Mouse (Mus musculus) liver, embryonic 13.5 days (tissue): Measurements from ENCODE around the gene Siae. TPM values are rescaled to one million over a fixed set of nuclear protein-coding genes. Genes with fewer than 3 reads are reported as not detected.

Experiments used
- ATAC-seq: fragments of 200-750 bp; cut with Nextera tagmentation; 2 replicates; pipeline ENCODE4 v1.8.0; 2017; ENCODE audit warnings: low read depth, mild to moderate bottlenecking, moderate number of reproducible peaks, moderate library complexity
- DNase-seq: peaks from one replicate; pipeline ENCODE4 v3.0.0; 2022
- H3K27ac ChIP-seq: fragments of 300-500 bp; sonication (generic); 2 replicates; pipeline ENCODE4 v1.5.1; 2015; ENCODE audit warnings: moderate library complexity, mild to moderate bottlenecking, inconsistent platforms
- H3K27me3 ChIP-seq: fragments of 300-500 bp; sonication (generic); 2 replicates; pipeline ENCODE4 v1.6.1; 2015; ENCODE audit warnings: mild to moderate bottlenecking, inconsistent platforms
- H3K36me3 ChIP-seq: fragments of 300-500 bp; sonication (generic); 2 replicates; pipeline ENCODE4 v1.6.1; 2015; ENCODE audit warnings: mild to moderate bottlenecking, inconsistent platforms
- H3K4me1 ChIP-seq: fragments of 300-500 bp; sonication (generic); replicated peaks from 2 replicates; pipeline ENCODE4 v1.6.1; 2015; ENCODE audit warnings: inconsistent platforms
- H3K4me2 ChIP-seq: fragments of 300-500 bp; sonication (generic); 2 replicates; pipeline ENCODE4 v1.6.1; 2015; ENCODE audit warnings: inconsistent platforms, mild to moderate bottlenecking, moderate library complexity
- H3K4me3 ChIP-seq: fragments of 300-500 bp; sonication (generic); replicated peaks from 2 replicates; pipeline ENCODE4 v1.5.1; 2015; ENCODE audit warnings: mild to moderate bottlenecking, inconsistent platforms
- H3K9ac ChIP-seq: fragments of 300-500 bp; sonication (generic); 2 replicates; pipeline ENCODE4 v1.6.1; 2015; ENCODE audit warnings: mild to moderate bottlenecking, inconsistent platforms
- H3K9me3 ChIP-seq: fragments of 300-500 bp; sonication (generic); replicated peaks from 2 replicates; pipeline ENCODE4 v1.6.1; 2016; ENCODE audit warnings: inconsistent platforms
- WGBS: fragments of 180-500 bp; shearing (Covaris S2); methylation state at CpG from one replicate; pipeline ENCODE4 v1.1.7; 2015; ENCODE audit not compliant: insufficient replicate concordance; 5-methylcytosine and 5-hydroxymethylcytosine counted together
- polyA plus RNA-seq: library from polyadenylated mRNA; unstranded; fragments of >200 nt; fragmentation: Nextera tagmentation; extraction: Ambion mirVana; gene quantifications from 2 replicates; pipeline ENCODE4 v1.2.1, GENCODE M21; 2015

Gene Siae
- polyA plus RNA-seq, 1 experiment from 2014 or later: 4.3 TPM

DNA sequence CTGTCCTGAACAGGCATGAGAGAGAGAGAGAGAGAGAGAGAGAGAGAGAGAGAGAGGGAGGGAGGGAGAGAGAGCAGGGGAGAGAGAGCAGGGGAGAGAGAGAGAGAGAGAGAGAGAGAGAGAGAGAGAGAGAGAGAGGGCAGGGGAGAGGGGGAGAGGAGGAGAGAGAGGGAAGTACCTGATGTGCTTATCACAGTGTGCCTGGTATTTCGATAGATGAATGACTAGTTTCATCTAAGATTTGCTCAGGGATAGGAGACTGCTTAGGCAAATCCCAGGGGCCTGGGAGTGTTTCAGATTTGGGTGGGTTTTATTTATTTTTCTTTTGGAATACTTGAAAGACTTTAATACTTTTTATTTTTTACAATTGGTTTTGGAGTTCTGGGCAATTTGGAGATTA, 107.7 kb downstream of the Siae start:
- H3K27ac ChIP-seq: no peak overlapping the region
- no peaks in the 10 kb centered on the region for H3K36me3 ChIP-seq
- DNase-seq (no peak), ATAC-seq (no peak)
- no peaks in the 10 kb centered on the region for H3K27me3 ChIP-seq
- no peak overlapping the region for H3K4me2 ChIP-seq
- no peaks in the 10 kb centered on the region for H3K4me1 ChIP-seq
- H3K9ac ChIP-seq: no peak overlapping the region
- no peaks in the 10 kb centered on the region for H3K9me3 ChIP-seq
- H3K4me3 ChIP-seq: no peak overlapping the region
- 56% methylated on average over 1 of the region's 1 CpGs for WGBS

DNA sequence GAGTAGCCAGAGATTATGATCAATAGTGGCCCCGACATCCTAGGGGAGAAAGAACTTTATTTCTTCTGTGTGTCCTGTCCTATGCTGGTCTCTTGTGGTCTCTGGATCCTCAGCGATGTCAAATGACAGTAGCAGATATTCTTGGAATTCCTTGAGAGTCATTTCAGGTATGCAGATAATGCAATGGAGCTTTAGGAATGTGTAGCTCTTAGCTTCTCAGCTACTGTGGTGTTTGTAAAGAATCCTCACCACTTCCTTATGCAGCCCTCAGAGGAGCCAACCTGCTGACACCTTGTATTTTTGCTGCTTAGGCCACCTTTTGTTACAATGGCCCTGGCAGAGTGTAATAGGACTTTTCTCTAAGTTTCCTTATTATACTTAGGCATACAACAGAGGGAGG, 109.1 kb downstream of the Siae start:
- H3K9ac ChIP-seq: no peak overlapping the region
- no peak overlapping the region for H3K4me2 ChIP-seq
- H3K9me3 ChIP-seq: no peaks in the 10 kb centered on the region
- no peak for ATAC-seq
- DNase-seq: no peak
- H3K4me3 ChIP-seq: no peak overlapping the region
- no peaks in the 10 kb centered on the region for H3K4me1 ChIP-seq
- H3K27me3 ChIP-seq: no peaks in the 10 kb centered on the region
- WGBS: 44% methylated on average over 2 of the region's 2 CpGs
- no peak overlapping the region for H3K27ac ChIP-seq
- H3K36me3 ChIP-seq: no peaks in the 10 kb centered on the region

DNA sequence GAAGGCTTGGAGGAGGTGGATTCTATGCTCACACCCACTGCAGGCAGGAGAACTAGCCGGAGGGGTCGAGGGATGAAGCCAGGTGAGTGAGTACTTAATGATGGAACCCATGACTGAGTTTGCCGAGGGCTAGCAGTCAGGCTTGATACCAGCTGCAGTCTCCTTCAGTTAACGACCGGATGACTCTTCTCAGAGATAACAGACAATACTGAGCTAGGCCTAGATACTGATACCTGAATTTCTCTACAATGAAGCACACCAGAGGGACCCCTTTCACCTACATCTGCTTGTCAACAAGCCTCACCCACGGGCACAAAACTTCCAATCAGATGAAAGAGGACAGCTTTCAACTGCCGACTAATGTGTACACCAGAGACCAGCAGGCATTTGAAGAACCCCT, 110.5 kb downstream of the Siae start:
- no peaks in the 10 kb centered on the region for H3K27me3 ChIP-seq
- H3K4me1 ChIP-seq: no peaks in the 10 kb centered on the region
- no peaks in the 10 kb centered on the region for H3K36me3 ChIP-seq
- no peak overlapping the region for H3K9ac ChIP-seq
- H3K9me3 ChIP-seq: no peaks in the 10 kb centered on the region
- no peak overlapping the region for H3K4me3 ChIP-seq
- no peak for DNase-seq
- H3K27ac ChIP-seq: no peak overlapping the region
- no peak for ATAC-seq
- no peak overlapping the region for H3K4me2 ChIP-seq
- 39% methylated on average over 7 of the region's 7 CpGs for WGBS

DNA sequence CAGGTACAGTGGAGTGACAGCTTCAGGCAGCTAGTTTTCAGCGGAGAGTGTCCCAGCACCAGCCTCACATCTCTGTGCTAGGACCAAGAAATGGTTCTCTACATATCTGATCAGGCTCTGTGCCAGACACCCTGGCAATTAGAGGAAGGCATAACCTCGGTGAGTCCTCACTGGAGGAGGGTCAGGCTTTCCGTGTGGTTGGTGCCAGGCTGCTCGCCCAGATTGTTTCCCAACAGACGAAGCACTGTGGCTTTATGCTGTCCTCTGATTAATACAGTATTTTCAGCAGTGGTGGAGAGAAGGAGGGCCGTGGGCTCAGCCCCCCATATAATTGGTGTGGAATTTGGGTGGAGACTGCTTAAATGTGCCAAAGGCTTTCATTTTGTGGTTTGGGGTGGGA, 113.6 kb downstream of the Siae start, which contains the start of gene Panx3:
Panx3 (minus strand) TSS at position 121 of the 400 bp plus-strand sequence.
- Histone ChIP-seq H3K4me2 (no peak within 1 kb of the TSS), H3K4me1 (no peaks in the 10 kb centered on the region), H3K27me3 (no peaks in the 10 kb centered on the region), H3K9me3 (no peaks in the 10 kb centered on the region), H3K27ac (no peak within 1 kb of the TSS), H3K4me3 (no peak within 1 kb of the TSS), H3K36me3 (no peaks in the 10 kb centered on the region), H3K9ac (no peak within 1 kb of the TSS)
- ATAC-seq (no peak), DNase-seq (no peak)
- 60% methylated on average over 6 of the region's 6 CpGs for WGBS

DNA sequence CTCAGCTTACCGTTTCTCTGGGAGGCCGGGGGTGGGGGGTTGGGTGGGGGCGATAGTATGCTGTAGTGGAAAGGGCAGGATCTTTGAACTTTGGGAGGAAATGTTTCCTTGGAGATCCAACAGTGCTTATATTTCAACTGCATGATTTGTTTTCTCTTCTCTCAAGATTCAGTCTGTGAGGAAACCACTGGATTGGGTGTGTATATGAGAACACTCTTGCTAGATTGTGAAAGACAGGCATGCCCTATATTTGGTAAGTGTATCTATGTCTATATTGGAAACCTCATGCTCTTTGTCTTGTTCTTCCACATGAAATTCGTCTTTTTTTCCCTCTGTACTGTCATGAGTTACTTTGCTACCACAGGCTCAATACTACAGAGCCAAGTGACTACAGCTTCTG, 114.2 kb downstream of the Siae start:
- Histone ChIP-seq H3K9ac (no peak overlapping the region), H3K9me3 (no peaks in the 10 kb centered on the region), H3K27ac (no peak overlapping the region), H3K4me1 (no peaks in the 10 kb centered on the region), H3K27me3 (no peaks in the 10 kb centered on the region), H3K4me3 (no peak overlapping the region), H3K36me3 (no peaks in the 10 kb centered on the region), H3K4me2 (no peak overlapping the region)
- no peak for DNase-seq
- WGBS: 64% methylated on average over 4 of the region's 4 CpGs
- no peak for ATAC-seq

DNA sequence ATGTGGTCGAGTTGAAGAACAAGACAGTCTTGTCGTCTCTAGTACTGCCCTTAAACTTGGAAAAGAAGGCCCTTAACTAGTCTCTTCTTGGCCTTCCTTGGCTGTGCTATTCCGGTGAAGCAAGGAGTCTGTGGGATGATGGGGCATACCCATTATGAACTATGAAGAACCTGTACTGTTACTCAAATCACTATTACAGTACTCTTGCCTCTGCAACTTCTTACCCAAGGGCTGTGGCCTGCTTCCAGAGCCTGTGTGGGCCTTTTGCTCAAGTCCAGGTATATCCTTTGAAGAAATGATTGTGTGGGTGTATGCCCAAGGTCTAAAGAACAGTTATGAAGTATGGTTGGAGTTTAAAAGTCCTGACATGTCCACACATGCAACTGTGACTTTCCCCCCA, 114.8 kb downstream of the Siae start:
- 56% methylated on average over 3 of the region's 3 CpGs for WGBS
- H3K27me3 ChIP-seq: no peaks in the 10 kb centered on the region
- ATAC-seq (no peak), DNase-seq (no peak)
- no peaks in the 10 kb centered on the region for H3K9me3 ChIP-seq
- H3K4me1 ChIP-seq: no peaks in the 10 kb centered on the region
- no peaks in the 10 kb centered on the region for H3K36me3 ChIP-seq
- no peak overlapping the region for H3K27ac ChIP-seq
- H3K9ac ChIP-seq: no peak overlapping the region
- H3K4me3 ChIP-seq: no peak overlapping the region
- H3K4me2 ChIP-seq: no peak overlapping the region

DNA sequence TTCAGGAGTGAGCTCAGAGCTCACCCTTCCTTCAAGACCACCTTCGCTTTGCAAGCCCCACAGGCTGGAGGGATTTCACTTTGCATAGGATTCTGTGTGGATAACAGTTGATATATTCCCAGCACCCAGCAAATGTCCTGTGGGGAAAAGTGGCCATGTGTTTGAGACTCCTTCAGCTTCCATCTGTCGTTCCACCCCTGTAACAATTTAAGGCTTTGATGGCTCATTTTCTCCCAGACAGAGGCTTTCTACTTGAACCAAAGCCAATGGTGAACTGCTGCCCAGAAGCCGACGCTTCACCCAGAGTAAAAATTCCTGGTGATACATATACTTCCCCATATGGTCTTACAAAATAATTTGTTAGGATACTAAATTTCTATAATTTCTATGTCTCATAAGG, 119.8 kb downstream of the Siae start:
- no peak overlapping the region for H3K27ac ChIP-seq
- H3K27me3 ChIP-seq: no peaks in the 10 kb centered on the region
- no peak overlapping the region for H3K9ac ChIP-seq
- DNase-seq (no peak), ATAC-seq (no peak)
- H3K4me1 ChIP-seq: no peaks in the 10 kb centered on the region
- no peaks in the 10 kb centered on the region for H3K36me3 ChIP-seq
- no peak overlapping the region for H3K4me3 ChIP-seq
- 61% methylated on average over 4 of the region's 4 CpGs for WGBS
- H3K4me2 ChIP-seq: no peak overlapping the region
- no peaks in the 10 kb centered on the region for H3K9me3 ChIP-seq

DNA sequence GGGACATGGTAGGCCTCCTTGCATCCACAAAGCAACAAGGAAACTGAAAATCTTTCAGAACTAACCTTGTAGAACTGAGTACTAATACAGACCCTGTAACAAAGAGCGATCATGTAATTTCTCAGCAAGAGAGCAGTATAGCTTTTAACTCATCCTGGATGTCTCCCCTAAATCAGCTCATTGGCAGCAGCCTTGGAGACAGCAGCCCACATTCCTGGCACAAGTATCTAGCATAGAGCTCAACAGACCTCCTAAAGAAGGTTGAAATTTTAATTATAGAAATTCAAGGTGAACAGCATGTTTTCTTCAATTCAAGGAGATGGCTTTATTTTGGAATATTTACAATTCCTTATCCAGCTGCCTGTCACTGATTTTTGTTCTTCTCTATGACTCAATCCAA, 125.6 kb downstream of the Siae start:
- 82% methylated on average over 1 of the region's 1 CpGs for WGBS
- H3K4me3 ChIP-seq: no peak overlapping the region
- no peak for DNase-seq
- H3K27ac ChIP-seq: no peak overlapping the region
- H3K9ac ChIP-seq: no peak overlapping the region
- no peak overlapping the region for H3K4me2 ChIP-seq
- no peaks in the 10 kb centered on the region for H3K27me3 ChIP-seq
- ATAC-seq: no peak
- no peaks in the 10 kb centered on the region for H3K36me3 ChIP-seq
- H3K9me3 ChIP-seq: no peaks in the 10 kb centered on the region
- no peaks in the 10 kb centered on the region for H3K4me1 ChIP-seq

DNA sequence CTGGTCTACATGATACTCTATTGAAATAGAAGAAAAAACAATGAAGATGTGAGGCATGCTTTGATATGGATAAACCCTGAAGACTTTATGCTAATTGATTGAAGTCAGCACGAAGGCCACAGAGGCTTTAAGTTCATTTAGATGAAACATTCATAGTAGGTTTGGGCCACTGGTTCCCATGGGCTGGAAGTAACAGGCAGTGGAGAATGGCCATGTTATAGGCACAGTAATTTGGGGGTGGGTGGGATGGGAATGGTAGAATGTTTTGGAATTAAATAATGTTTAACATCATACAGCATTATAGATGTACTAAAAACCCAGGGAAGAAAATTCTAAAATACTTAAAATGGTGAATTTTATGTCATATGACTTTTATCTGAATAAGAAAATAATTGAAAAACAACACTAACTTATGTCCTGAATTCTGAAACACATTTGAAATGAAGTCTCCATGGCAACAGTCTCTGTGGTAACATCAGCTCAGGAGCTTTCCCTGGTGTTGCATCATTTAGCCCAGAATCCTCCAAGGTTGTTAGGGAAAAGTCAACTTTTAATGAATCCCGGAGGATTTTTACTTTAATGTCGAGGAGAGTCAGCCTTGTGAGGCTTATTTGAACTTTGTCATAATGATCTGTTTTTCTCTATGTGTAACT, 131.9 kb downstream of the Siae start:
- H3K9ac ChIP-seq: no peak overlapping the region
- no peak for ATAC-seq
- H3K36me3 ChIP-seq: no peaks in the 10 kb centered on the region
- DNase-seq: no peak
- H3K4me2 ChIP-seq: no peak overlapping the region
- no peaks in the 10 kb centered on the region for H3K27me3 ChIP-seq
- no peaks in the 10 kb centered on the region for H3K4me1 ChIP-seq
- 47% methylated on average over 3 of the region's 3 CpGs for WGBS
- H3K27ac ChIP-seq: no peak overlapping the region
- H3K9me3 ChIP-seq: no peaks in the 10 kb centered on the region
- H3K4me3 ChIP-seq: no peak overlapping the region

DNA sequence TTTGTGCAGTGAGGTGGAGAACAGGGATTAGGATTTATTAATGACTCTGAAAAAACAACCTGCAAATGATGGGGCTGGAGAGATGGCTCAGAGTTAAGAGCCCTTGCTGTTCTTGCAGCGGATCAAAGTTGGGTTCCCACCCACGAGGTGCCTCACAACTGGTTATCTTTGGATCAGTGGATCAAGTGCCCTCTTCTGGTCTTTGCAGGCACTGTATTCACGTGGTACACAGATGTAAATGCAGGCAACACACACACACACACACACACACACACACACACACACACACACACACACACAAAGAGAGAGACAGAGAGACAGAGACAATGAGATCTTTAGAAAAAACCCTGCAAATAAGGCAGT, 132.4 kb downstream of the Siae start:
- Histone ChIP-seq H3K4me2 (no peak overlapping the region), H3K27ac (no peak overlapping the region), H3K27me3 (no peaks in the 10 kb centered on the region), H3K4me3 (no peak overlapping the region), H3K4me1 (no peaks in the 10 kb centered on the region), H3K9me3 (no peaks in the 10 kb centered on the region), H3K36me3 (no peaks in the 10 kb centered on the region), H3K9ac (no peak overlapping the region)
- 24% methylated on average over 3 of the region's 3 CpGs for WGBS
- no peak for ATAC-seq
- no peak for DNase-seq

DNA sequence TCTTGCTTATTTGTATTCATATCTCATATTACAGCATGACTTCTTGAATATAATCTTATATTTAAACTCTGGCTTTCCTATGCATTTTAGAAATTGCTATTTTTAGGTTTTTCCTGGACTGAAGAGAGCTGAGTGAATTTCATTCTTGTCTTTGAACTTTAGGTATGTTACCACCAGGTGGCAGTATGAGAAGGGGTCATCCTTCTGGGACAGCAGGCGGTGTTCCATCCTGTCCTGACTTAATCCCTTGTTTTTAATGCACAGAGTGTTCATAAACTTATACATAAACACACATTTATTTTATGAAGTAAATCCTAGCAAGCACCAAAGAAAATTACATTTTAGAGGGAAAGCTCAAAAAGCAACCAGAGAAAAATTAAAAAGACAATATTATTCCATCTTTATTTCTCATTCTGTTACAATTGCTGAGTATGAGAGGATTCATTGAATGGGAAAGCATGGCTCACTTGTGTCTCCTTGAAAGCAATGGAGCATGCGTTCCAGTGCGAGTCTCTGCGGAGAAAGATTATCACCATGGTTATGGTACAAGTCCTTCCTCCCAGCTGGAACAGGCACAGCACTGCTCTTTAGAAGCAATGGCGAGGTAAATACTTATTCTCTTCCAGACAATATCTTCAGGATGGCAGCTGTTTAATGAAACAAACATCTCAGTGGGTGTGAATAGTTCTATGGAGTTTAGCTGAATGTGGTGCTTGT, 134.6 kb downstream of the Siae start:
- WGBS: 51% methylated on average over 5 of the region's 5 CpGs

More for the DNA sequence above, 134.6 kb downstream of the Siae start:
- H3K9me3 ChIP-seq: no peaks in the 10 kb centered on the region
- no peak overlapping the region for H3K4me2 ChIP-seq
- no peak overlapping the region for H3K4me3 ChIP-seq
- DNase-seq: no peak
- H3K36me3 ChIP-seq: no peaks in the 10 kb centered on the region
- H3K9ac ChIP-seq: no peak overlapping the region
- no peaks in the 10 kb centered on the region for H3K4me1 ChIP-seq
- no peak for ATAC-seq
- no peaks in the 10 kb centered on the region for H3K27me3 ChIP-seq
- H3K27ac ChIP-seq: no peak overlapping the region
